Mouse (Mus musculus): ENCODE measurements at regions not wholly inside any gene's neighbourhood (a gene's known extent, or its start where the extent isn't known, plus 50 kb on each side); places are given as distances from the start of the nearest gene placed in this dataset.

- Histone ChIP-seq H3K27me3 (no peaks in the 10 kb centered on the region), H3K4me3 (no peak overlapping the region), H3K4me2 (replicated peaks) (no peak overlapping the region), H3K9me3 (replicated peaks) (no peaks in the 10 kb centered on the region), H3K36me3 (no peaks in the 10 kb centered on the region), H3K4me1 (no peaks in the 10 kb centered on the region), H3K27ac (no peak overlapping the region), H3K9ac (no peak overlapping the region)
- ATAC-seq (ENCODE audit: low FRiP score) = no peak
- 30% methylated on average over 15 of the region's 15 CpGs for WGBS
Observed at GRCm38 (mm10) chr3:9159073-9159472, 450.8 kb downstream of the Zfp704 start.

GRCm38 (mm10) chr3:9154172-9154571 is 455.7 kb downstream of the Zfp704 start:
- no peak overlapping the region for H3K4me3 ChIP-seq
- H3K27me3 ChIP-seq = no peaks in the 10 kb centered on the region
- H3K36me3 ChIP-seq = no peaks in the 10 kb centered on the region
- no peaks in the 10 kb centered on the region for H3K4me1 ChIP-seq
- ATAC-seq (ENCODE audit: low FRiP score) = no peak
- WGBS = 84% methylated on average over 7 of the region's 7 CpGs
- H3K4me2 ChIP-seq (replicated peaks) = no peak overlapping the region
- no peak overlapping the region for H3K27ac ChIP-seq
- no peaks in the 10 kb centered on the region for H3K9me3 ChIP-seq (replicated peaks)
- no peak overlapping the region for H3K9ac ChIP-seq

- Histone ChIP-seq H3K9ac (no peak overlapping the region), H3K27ac (no peak overlapping the region), H3K4me2 (replicated peaks) (no peak overlapping the region), H3K27me3 (no peaks in the 10 kb centered on the region), H3K4me3 (no peak overlapping the region), H3K4me1 (no peaks in the 10 kb centered on the region), H3K36me3 (no peaks in the 10 kb centered on the region), H3K9me3 (replicated peaks) (no peaks in the 10 kb centered on the region)
- 39% methylated on average over 5 of the region's 5 CpGs for WGBS
- ATAC-seq (ENCODE audit: low FRiP score) = no peak
Observed at GRCm38 (mm10) chr3:9153690-9154089, 456.2 kb downstream of the Zfp704 start.

- no peak overlapping the region for H3K27ac ChIP-seq
- H3K36me3 ChIP-seq = no peaks in the 10 kb centered on the region
- no peak overlapping the region for H3K4me3 ChIP-seq
- no peak overlapping the region for H3K4me2 ChIP-seq (replicated peaks)
- WGBS = 32% methylated on average over 1 of the region's 1 CpGs
- no peaks in the 10 kb centered on the region for H3K4me1 ChIP-seq
- H3K27me3 ChIP-seq = no peaks in the 10 kb centered on the region
- H3K9ac ChIP-seq = no peak overlapping the region
- no peaks in the 10 kb centered on the region for H3K9me3 ChIP-seq (replicated peaks)
- no peak for ATAC-seq (ENCODE audit: low FRiP score)
Observed at GRCm38 (mm10) chr3:9152256-9152655, 457.6 kb downstream of the Zfp704 start.

GRCm38 (mm10) chr3:9151590-9151989 is 458.3 kb downstream of the Zfp704 start:
- Histone ChIP-seq H3K27me3 (no peaks in the 10 kb centered on the region), H3K9me3 (replicated peaks) (no peaks in the 10 kb centered on the region), H3K9ac (no peak overlapping the region), H3K36me3 (no peaks in the 10 kb centered on the region), H3K4me1 (no peaks in the 10 kb centered on the region), H3K27ac (no peak overlapping the region), H3K4me2 (replicated peaks) (no peak overlapping the region), H3K4me3 (no peak overlapping the region)
- ATAC-seq (ENCODE audit: low FRiP score) = no peak
- 58% methylated on average over 2 of the region's 2 CpGs for WGBS

- H3K4me1 ChIP-seq = no peaks in the 10 kb centered on the region
- H3K4me3 ChIP-seq = no peak overlapping the region
- no peak overlapping the region for H3K4me2 ChIP-seq (replicated peaks)
- ATAC-seq (ENCODE audit: low FRiP score) = no peak
- 84% methylated on average over 5 of the region's 5 CpGs for WGBS
- H3K36me3 ChIP-seq = no peaks in the 10 kb centered on the region
- no peaks in the 10 kb centered on the region for H3K27me3 ChIP-seq
- H3K27ac ChIP-seq = no peak overlapping the region
- no peaks in the 10 kb centered on the region for H3K9me3 ChIP-seq (replicated peaks)
- no peak overlapping the region for H3K9ac ChIP-seq
Observed at GRCm38 (mm10) chr3:9148605-9149004, 461.3 kb downstream of the Zfp704 start.

GRCm38 (mm10) chr3:9146481-9146880 is 463.4 kb downstream of the Zfp704 start:
- ATAC-seq (ENCODE audit: low FRiP score) = no peak
- H3K27ac ChIP-seq = no peak overlapping the region
- H3K36me3 ChIP-seq = no peaks in the 10 kb centered on the region
- H3K4me2 ChIP-seq (replicated peaks) = no peak overlapping the region
- H3K9ac ChIP-seq = no peak overlapping the region
- no peak overlapping the region for H3K4me3 ChIP-seq
- WGBS = 77% methylated on average over 6 of the region's 6 CpGs
- H3K27me3 ChIP-seq = no peaks in the 10 kb centered on the region
- H3K4me1 ChIP-seq = no peaks in the 10 kb centered on the region
- H3K9me3 ChIP-seq (replicated peaks) = no peaks in the 10 kb centered on the region

GRCm38 (mm10) chr3:9145612-9146011 is 464.3 kb downstream of the Zfp704 start:
- H3K27ac ChIP-seq = no peak overlapping the region
- no peak overlapping the region for H3K9ac ChIP-seq
- no peaks in the 10 kb centered on the region for H3K4me1 ChIP-seq
- H3K27me3 ChIP-seq = no peaks in the 10 kb centered on the region
- H3K4me2 ChIP-seq (replicated peaks) = no peak overlapping the region
- no peaks in the 10 kb centered on the region for H3K36me3 ChIP-seq
- H3K4me3 ChIP-seq = no peak overlapping the region
- WGBS = 86% methylated on average over 7 of the region's 7 CpGs
- no peaks in the 10 kb centered on the region for H3K9me3 ChIP-seq (replicated peaks)
- ATAC-seq (ENCODE audit: low FRiP score) = no peak

GRCm38 (mm10) chr3:9141836-9142235 is 468.0 kb downstream of the Zfp704 start:
- Histone ChIP-seq H3K36me3 (no peaks in the 10 kb centered on the region), H3K27me3 (no peaks in the 10 kb centered on the region), H3K4me2 (replicated peaks) (no peak overlapping the region), H3K9me3 (replicated peaks) (no peaks in the 10 kb centered on the region), H3K9ac (no peak overlapping the region), H3K4me3 (no peak overlapping the region), H3K4me1 (no peaks in the 10 kb centered on the region), H3K27ac (no peak overlapping the region)
- 74% methylated on average over 5 of the region's 5 CpGs for WGBS
- no peak for ATAC-seq (ENCODE audit: low FRiP score)

- Histone ChIP-seq H3K9me3 (replicated peaks) (no peaks in the 10 kb centered on the region), H3K27me3 (no peaks in the 10 kb centered on the region), H3K27ac (no peak overlapping the region), H3K36me3 (no peaks in the 10 kb centered on the region), H3K4me3 (no peak overlapping the region), H3K4me1 (no peaks in the 10 kb centered on the region), H3K9ac (no peak overlapping the region), H3K4me2 (replicated peaks) (no peak overlapping the region)
- WGBS = 86% methylated on average over 22 of the region's 22 CpGs
- ATAC-seq (ENCODE audit: low FRiP score) = peak; percentile 43; the same call in 1 of the 2 replicates
Observed at GRCm38 (mm10) chr3:9137131-9137874, 472.6 kb downstream of the Zfp704 start.

- Histone ChIP-seq H3K4me2 (replicated peaks) (no peak overlapping the region), H3K9ac (no peak overlapping the region), H3K27ac (no peak overlapping the region), H3K4me1 (no peaks in the 10 kb centered on the region), H3K36me3 (no peaks in the 10 kb centered on the region), H3K27me3 (no peaks in the 10 kb centered on the region), H3K4me3 (no peak overlapping the region), H3K9me3 (replicated peaks) (no peaks in the 10 kb centered on the region)
- ATAC-seq (ENCODE audit: low FRiP score) = no peak
- WGBS = 75% methylated on average over 12 of the region's 12 CpGs
Observed at GRCm38 (mm10) chr3:9133991-9134390, 475.9 kb downstream of the Zfp704 start.

GRCm38 (mm10) chr3:9132104-9132751 is 477.7 kb downstream of the Zfp704 start:
- Histone ChIP-seq H3K36me3 (no peaks in the 10 kb centered on the region), H3K9me3 (replicated peaks) (no peaks in the 10 kb centered on the region), H3K4me1 (no peaks in the 10 kb centered on the region), H3K9ac (no peak overlapping the region), H3K4me3 (no peak overlapping the region), H3K27me3 (no peaks in the 10 kb centered on the region), H3K4me2 (replicated peaks) (no peak overlapping the region), H3K27ac (no peak overlapping the region)
- ATAC-seq (ENCODE audit: low FRiP score) = no peak
- 88% methylated on average over 12 of the region's 12 CpGs for WGBS

GRCm38 (mm10) chr3:9131366-9131765 is 478.5 kb downstream of the Zfp704 start:
- H3K4me2 ChIP-seq (replicated peaks) = no peak overlapping the region
- H3K36me3 ChIP-seq = no peaks in the 10 kb centered on the region
- H3K4me3 ChIP-seq = no peak overlapping the region
- no peaks in the 10 kb centered on the region for H3K27me3 ChIP-seq
- no peak overlapping the region for H3K9ac ChIP-seq
- H3K27ac ChIP-seq = no peak overlapping the region
- H3K9me3 ChIP-seq (replicated peaks) = no peaks in the 10 kb centered on the region
- no peak for ATAC-seq (ENCODE audit: low FRiP score)
- 81% methylated on average over 4 of the region's 4 CpGs for WGBS
- no peaks in the 10 kb centered on the region for H3K4me1 ChIP-seq
